Mouse (Mus musculus) embryonic facial prominence, embryonic 11.5 days (tissue): ENCODE results near the gene Olfr279. TPM values are rescaled to one million over a fixed set of nuclear protein-coding genes. Genes with fewer than 3 reads are reported as not detected.

Source experiments
- ATAC-seq: fragments of 200-750 bp; cut with Nextera tagmentation; replicated peaks from 2 replicates; pipeline ENCODE4 v1.8.0; 2017; ENCODE audit warnings: low read depth; ENCODE audit not compliant: insufficient number of reproducible peaks, low FRiP score, low TSS enrichment
- DNase-seq: peaks from one replicate; pipeline ENCODE4 v3.0.0-alpha.2; 2015; ENCODE audit warnings: low spot score
- H3K27ac ChIP-seq: fragments of 300-500 bp; sonication (generic); replicated peaks from 2 replicates; pipeline ENCODE4 v1.5.1; 2014; ENCODE audit warnings: mild to moderate bottlenecking, low read depth, low read length, control low read depth
- H3K27me3 ChIP-seq: fragments of 300-500 bp; sonication (generic); 2 replicates; pipeline ENCODE4 v1.6.1; 2014; ENCODE audit warnings: mild to moderate bottlenecking, low read length, moderate library complexity, mixed read lengths; ENCODE audit not compliant: control insufficient read depth, insufficient read depth
- H3K36me3 ChIP-seq: fragments of 300-500 bp; sonication (generic); replicated peaks from 2 replicates; pipeline ENCODE4 v1.6.1; 2014; ENCODE audit warnings: low read depth, mild to moderate bottlenecking, low read length, moderate library complexity, mixed read lengths; ENCODE audit not compliant: control insufficient read depth, insufficient read depth
- H3K4me1 ChIP-seq: fragments of 300-500 bp; sonication (generic); 2 replicates; pipeline ENCODE4 v1.6.1; 2014; ENCODE audit warnings: low read length, mixed read lengths; ENCODE audit not compliant: control insufficient read depth, insufficient read depth
- H3K4me2 ChIP-seq: fragments of 300-500 bp; sonication (generic); 2 replicates; pipeline ENCODE4 v1.6.1; 2014; ENCODE audit warnings: low read depth, mild to moderate bottlenecking, control low read depth, low read length, moderate library complexity
- H3K4me3 ChIP-seq: fragments of 300-500 bp; sonication (generic); 2 replicates; pipeline ENCODE4 v1.5.1; 2014; ENCODE audit warnings: low read depth, low read length, control low read depth
- H3K9ac ChIP-seq: fragments of 300-500 bp; sonication (generic); replicated peaks from 2 replicates; pipeline ENCODE4 v1.6.1; 2014; ENCODE audit warnings: mild to moderate bottlenecking, control low read depth, low read length
- H3K9me3 ChIP-seq: fragments of 300-500 bp; sonication (generic); replicated peaks from 2 replicates; pipeline ENCODE4 v1.6.1; 2016; ENCODE audit warnings: mild to moderate bottlenecking, low read length, inconsistent platforms, mixed read lengths; ENCODE audit not compliant: control insufficient read depth
- WGBS: fragments of 180-500 bp; shearing (Covaris S2); extraction: QIAGEN DNeasy Blood & Tissue Kit; methylation state at CpG from one replicate; pipeline ENCODE4 v1.1.7; 2014; 5-methylcytosine and 5-hydroxymethylcytosine counted together
- polyA plus RNA-seq: library from polyadenylated mRNA; unstranded; fragments of >200 nt; fragmentation: Nextera tagmentation; extraction: Ambion mirVana; gene quantifications from 2 replicates; pipeline ENCODE4 v1.2.1, GENCODE M21; 2014

The Olfr279 gene
- polyA plus RNA-seq, 1 experiment from 2014 or later = not detected

- ATAC-seq (no peak), DNase-seq (no peak)
- Histone ChIP-seq H3K27ac (no peak overlapping the region), H3K4me3 (no peak overlapping the region), H3K36me3 (peaks cover 28% of the 10 kb centered on the region), H3K9me3 (no peaks in the 10 kb centered on the region), H3K27me3 (no peaks in the 10 kb centered on the region), H3K4me2 (no peak overlapping the region), H3K4me1 (no peaks in the 10 kb centered on the region), H3K9ac (no peak overlapping the region)
- WGBS = 95% methylated on average over 5 of the region's 5 CpGs
Observed at GRCm38 (mm10) chr15:98527056-98527771, 35.0 kb downstream of the Olfr279 start.

DNA sequence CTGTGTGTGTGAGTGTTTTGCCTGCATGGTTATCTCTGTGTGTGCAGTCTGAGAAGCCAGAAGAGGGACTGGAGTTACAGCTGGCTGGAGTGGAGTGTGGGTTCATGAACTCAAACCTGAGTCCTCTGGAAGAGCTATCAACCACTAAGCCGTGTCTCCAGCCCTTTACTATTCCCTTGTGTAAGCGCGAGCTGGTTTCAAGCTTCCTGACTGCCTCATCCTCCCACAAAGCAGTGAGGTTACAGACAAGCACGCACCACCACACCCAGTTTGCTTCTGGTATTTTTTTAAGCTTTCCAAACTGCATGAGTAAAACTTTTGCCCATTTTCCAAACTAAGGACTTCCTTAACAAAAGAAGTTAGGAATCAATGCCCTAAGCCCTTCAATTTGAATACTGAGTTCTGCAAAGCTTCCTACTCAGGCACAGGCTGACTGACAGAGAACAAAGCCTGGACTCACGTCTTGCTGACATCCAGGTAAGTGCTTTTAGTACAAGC lies 35.9 kb downstream of the Olfr279 start:
- no peak overlapping the region for H3K27ac ChIP-seq
- no peaks in the 10 kb centered on the region for H3K9me3 ChIP-seq
- peaks cover 20% of the 10 kb centered on the region for H3K36me3 ChIP-seq
- H3K4me2 ChIP-seq = no peak overlapping the region
- no peaks in the 10 kb centered on the region for H3K27me3 ChIP-seq
- no peak for DNase-seq
- no peak overlapping the region for H3K4me3 ChIP-seq
- WGBS = 87% methylated on average over 5 of the region's 5 CpGs
- no peak overlapping the region for H3K9ac ChIP-seq
- ATAC-seq = no peak
- no peaks in the 10 kb centered on the region for H3K4me1 ChIP-seq

DNA sequence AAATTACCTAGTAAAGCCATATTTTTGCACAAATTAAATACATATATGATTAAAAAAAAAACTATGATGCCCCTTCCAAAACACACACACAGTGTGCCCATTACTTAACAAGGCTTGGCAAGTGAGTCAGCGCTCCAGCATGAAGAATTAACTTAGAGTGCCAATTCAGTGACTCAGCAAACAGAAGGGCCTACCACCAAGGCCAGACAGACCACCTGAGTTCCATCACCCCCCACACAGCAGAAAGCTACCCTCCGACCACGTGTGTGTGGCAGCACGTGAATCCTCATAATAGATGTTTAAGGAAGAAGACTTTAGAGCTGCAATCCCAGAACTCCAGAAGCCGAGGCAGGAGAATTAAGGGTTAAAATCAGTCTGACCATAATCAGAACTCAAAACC lies 40.1 kb downstream of the Olfr279 start:
- Histone ChIP-seq H3K36me3 (peaks cover 12% of the 10 kb centered on the region), H3K4me1 (no peaks in the 10 kb centered on the region)
- 39% methylated on average over 5 of the region's 5 CpGs for WGBS

DNA sequence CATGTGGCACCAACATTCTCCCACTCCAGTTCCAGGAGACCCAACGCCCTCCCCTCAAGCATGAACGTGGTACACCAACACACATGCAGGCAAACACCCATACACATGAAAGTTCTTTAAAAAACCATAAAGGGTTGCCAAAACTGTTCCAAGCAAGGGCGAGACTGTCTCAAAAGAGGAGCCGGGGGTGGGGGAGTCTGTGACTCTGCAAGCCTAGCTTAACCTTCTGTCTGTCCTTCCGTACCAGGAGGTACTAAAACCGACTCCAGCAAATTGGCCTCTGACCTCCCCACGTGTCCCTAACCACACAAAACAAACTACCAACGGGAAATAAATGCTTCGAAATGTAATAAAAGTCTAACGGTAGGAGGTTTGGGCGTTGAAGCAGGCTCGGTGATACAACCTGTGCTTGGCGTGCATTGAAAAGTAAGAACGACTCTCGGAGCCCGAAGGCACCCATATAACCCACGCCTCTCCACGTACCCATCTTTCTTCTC lies 40.9 kb downstream of the Olfr279 start:
- Histone ChIP-seq H3K9ac (peak overlapping the region; percentile 96), H3K9me3 (no peaks in the 10 kb centered on the region), H3K4me2 (peak overlapping the region; percentile 61), H3K27ac (0 out of 2 replicates have a peak overlapping the region, but pooled peaks have one; percentile 10), H3K4me1 (no peaks in the 10 kb centered on the region), H3K4me3 (peak overlapping the region; percentile 81), H3K27me3 (no peaks in the 10 kb centered on the region), H3K36me3 (peaks cover 5% of the 10 kb centered on the region)
- no peak for ATAC-seq
- no peak for DNase-seq
- WGBS = under 1% methylated on average over 18 of the region's 18 CpGs

More for the DNA sequence above, 40.1 kb downstream of the Olfr279 start:
- DNase-seq (peak; percentile 24), ATAC-seq (no peak)
- Histone ChIP-seq H3K27me3 (no peaks in the 10 kb centered on the region), H3K4me3 (peak overlapping the region; percentile 81), H3K9me3 (no peaks in the 10 kb centered on the region), H3K27ac (no peak overlapping the region), H3K4me2 (peak overlapping the region; percentile 61), H3K9ac (peak overlapping the region; percentile 96)

GRCm38 (mm10) chr15:98533881-98534627 lies 41.9 kb downstream of the Olfr279 start, which contains the start of gene Kansl2:
Gene Kansl2, minus strand, starts transcription at chr15:98534264.
- no peaks in the 10 kb centered on the region for H3K4me1 ChIP-seq
- H3K4me3 ChIP-seq = peak within 1 kb of the TSS; percentile 81
- peak; percentile 100 for ATAC-seq
- H3K27ac ChIP-seq = peak within 1 kb of the TSS; percentile 94
- peaks cover 9% of the 10 kb centered on the region for H3K36me3 ChIP-seq
- DNase-seq = peak; percentile 99
- H3K27me3 ChIP-seq = no peaks in the 10 kb centered on the region
- no peaks in the 10 kb centered on the region for H3K9me3 ChIP-seq
- peak within 1 kb of the TSS; percentile 96 for H3K9ac ChIP-seq
- H3K4me2 ChIP-seq = peak within 1 kb of the TSS; percentile 61
- under 1% methylated on average over 67 of the region's 70 CpGs for WGBS

GRCm38 (mm10) chr15:98535921-98536320 lies 43.7 kb downstream of the Olfr279 start:
- H3K4me2 ChIP-seq = no peak overlapping the region
- H3K27me3 ChIP-seq = no peaks in the 10 kb centered on the region
- ATAC-seq (no peak), DNase-seq (no peak)
- WGBS = 81% methylated on average over 4 of the region's 4 CpGs
- H3K9me3 ChIP-seq = no peaks in the 10 kb centered on the region
- no peak overlapping the region for H3K9ac ChIP-seq
- H3K27ac ChIP-seq = no peak overlapping the region
- H3K4me1 ChIP-seq = no peaks in the 10 kb centered on the region
- no peak overlapping the region for H3K4me3 ChIP-seq
- peaks cover 8% of the 10 kb centered on the region for H3K36me3 ChIP-seq

DNA sequence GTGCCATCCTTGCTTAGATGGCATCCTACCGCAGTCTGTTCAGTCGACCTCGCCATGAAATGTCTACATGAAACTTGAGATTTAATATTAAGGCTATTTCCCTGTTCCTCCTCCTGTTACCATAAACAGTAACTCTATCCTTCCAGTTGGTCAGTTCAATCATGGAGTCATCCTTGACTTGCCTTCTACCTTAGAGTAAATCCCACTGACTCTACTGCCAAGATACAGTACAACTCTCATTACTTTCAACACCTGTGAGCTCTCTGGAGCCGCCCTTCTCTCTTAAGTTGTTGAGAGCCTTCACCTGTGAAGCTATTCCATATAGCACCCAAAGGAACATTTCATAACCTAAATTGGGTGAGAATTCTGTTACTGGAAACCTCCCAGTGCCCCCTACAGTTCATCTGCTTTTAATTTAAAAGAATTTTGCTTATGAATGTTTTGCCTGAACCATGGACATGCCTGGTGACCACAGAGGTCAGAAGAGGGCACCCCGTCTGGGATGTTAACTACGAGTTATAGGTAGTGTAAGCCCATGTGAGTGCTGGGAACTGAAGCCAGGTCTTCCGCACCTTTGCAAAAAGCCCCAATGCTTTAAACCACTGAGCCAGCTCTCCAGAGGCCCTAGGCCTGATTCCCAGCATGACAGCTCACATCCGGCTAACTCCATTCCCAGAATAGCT lies 44.8 kb downstream of the Olfr279 start:
- no peak for ATAC-seq
- Histone ChIP-seq H3K9ac (no peak overlapping the region), H3K9me3 (no peaks in the 10 kb centered on the region), H3K36me3 (peaks cover 4% of the 10 kb centered on the region), H3K4me1 (no peaks in the 10 kb centered on the region), H3K27ac (no peak overlapping the region), H3K4me2 (no peak overlapping the region), H3K27me3 (no peaks in the 10 kb centered on the region), H3K4me3 (no peak overlapping the region)
- WGBS = 81% methylated on average over 8 of the region's 8 CpGs
- no peak for DNase-seq
